Mouse (Mus musculus): ENCODE results near the gene Scarb2. TPM values are rescaled to one million over a fixed set of nuclear protein-coding genes. Genes with fewer than 3 reads are reported as not detected.

The Scarb2 gene
- polyA plus RNA-seq, 1 experiment = 23.6 TPM

DNA sequence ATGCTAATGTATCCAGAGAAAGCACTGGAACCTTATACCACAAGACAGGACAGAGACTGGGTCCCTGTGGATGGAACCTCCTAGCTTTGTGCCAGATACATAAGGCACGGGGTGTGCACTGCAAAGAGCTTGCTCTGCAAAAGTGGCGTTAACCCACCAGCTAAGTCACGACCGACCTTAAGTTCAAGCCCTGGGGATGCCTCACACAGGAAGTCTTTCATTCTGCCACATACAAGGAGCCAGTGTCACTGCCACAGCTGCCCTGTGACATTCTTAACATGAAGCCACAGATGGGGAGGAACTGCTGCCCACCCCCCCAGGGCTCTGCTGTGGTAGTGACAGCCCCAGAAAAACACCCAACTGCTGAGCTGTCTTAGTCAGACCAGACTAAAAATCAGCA is 15.9 kb downstream of the Scarb2 start:
- Histone ChIP-seq H3K79me3 (ENCODE audit: low read depth) (peaks cover 5% of the 10 kb centered on the region), H3ac (ENCODE audit: control insufficient read depth, insufficient read length, low read depth) (no peak overlapping the region), H3K36me3 (ENCODE audit: control insufficient read depth, insufficient read depth) (no peaks in the 10 kb centered on the region), H3K79me2 (ENCODE audit: control insufficient read depth, insufficient read depth) (no peaks in the 10 kb centered on the region), H3K27me3 (ENCODE audit: control insufficient read depth, insufficient read depth, insufficient read length) (no peaks in the 10 kb centered on the region), H3K4me3 (ENCODE audit: insufficient read depth, poor library complexity, severe bottlenecking) (no peak overlapping the region)
- TF ChIP-seq MYOD1 (IDR thresholded peaks at IDR 0.05; ENCODE audit: control insufficient read depth, insufficient read length, low read depth) (no peak), CEBPB (IDR thresholded peaks at IDR 0.05; ENCODE audit: low read depth) (no peak), USF1 (IDR thresholded peaks at IDR 0.05; ENCODE audit: low read depth) (no peak)

DNA sequence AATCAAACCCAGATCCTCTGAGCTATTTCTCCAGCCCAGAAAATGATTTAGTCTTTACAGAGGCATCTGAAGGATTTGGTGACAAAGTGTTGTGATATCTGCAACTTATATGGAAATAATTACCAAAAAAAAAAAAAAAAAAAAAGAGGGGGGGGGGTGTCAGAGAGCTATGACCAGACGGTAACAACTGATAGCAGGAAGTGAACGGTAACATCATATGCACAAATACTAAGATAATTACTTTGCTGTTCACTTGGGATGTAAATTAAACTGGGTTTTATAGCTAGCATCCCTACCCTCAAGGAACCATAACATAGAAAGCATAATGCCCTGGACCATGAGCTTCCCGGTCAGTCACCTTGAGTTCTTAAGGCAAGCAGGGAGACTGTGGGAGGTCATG is 16.3 kb downstream of the Scarb2 start:
- Histone ChIP-seq H3K36me3 (ENCODE audit: control insufficient read depth, insufficient read depth) (no peaks in the 10 kb centered on the region), H3K79me3 (ENCODE audit: low read depth) (peaks cover 5% of the 10 kb centered on the region), H3K79me2 (ENCODE audit: control insufficient read depth, insufficient read depth) (no peaks in the 10 kb centered on the region), H3K27me3 (ENCODE audit: control insufficient read depth, insufficient read depth, insufficient read length) (no peaks in the 10 kb centered on the region), H3K4me3 (ENCODE audit: insufficient read depth, poor library complexity, severe bottlenecking) (no peak overlapping the region), H3ac (ENCODE audit: control insufficient read depth, insufficient read length, low read depth) (no peak overlapping the region)
- TF ChIP-seq MYOG (IDR thresholded peaks at IDR 0.05; ENCODE audit: control insufficient read depth, extremely low read depth, insufficient read length) = no peak
- TF ChIP-seq MYOD1 (IDR thresholded peaks at IDR 0.05; ENCODE audit: control insufficient read depth, insufficient read length, low read depth) = no peak
- TF ChIP-seq USF1 (IDR thresholded peaks at IDR 0.05; ENCODE audit: low read depth) = no peak
- TF ChIP-seq CEBPB (IDR thresholded peaks at IDR 0.05; ENCODE audit: low read depth) = no peak
- TF ChIP-seq CTCF (IDR thresholded peaks at IDR 0.05; ENCODE audit: control insufficient read depth, insufficient read depth, insufficient read length) = no peak
- TF ChIP-seq MAX (IDR thresholded peaks at IDR 0.05) = no peak

DNA sequence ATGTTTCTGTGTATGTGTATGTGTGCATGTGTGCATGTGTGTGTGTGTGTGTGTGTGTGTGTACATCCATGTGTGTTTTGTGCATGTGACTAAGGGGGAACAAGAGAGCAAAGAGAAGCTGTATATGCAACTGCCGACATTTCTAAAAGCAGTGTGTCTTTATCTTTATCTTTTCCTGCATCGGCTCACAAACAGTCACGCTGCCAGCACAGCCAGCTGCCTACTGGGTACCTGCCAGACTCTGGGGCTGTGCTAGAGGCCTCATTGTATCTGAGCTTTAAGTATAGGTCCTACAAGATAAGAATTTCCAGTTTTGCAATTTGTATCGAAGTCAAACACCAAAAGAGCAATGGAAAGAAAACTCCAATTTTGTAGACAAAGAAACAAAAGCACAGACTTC is 17.1 kb downstream of the Scarb2 start:
- Histone ChIP-seq H3K4me3 (ENCODE audit: insufficient read depth, poor library complexity, severe bottlenecking) (no peak overlapping the region), H3K79me3 (ENCODE audit: low read depth) (peaks cover 5% of the 10 kb centered on the region), H3K36me3 (ENCODE audit: control insufficient read depth, insufficient read depth) (peaks cover under 1% of the 10 kb centered on the region), H3K79me2 (ENCODE audit: control insufficient read depth, insufficient read depth) (no peaks in the 10 kb centered on the region), H3ac (ENCODE audit: control insufficient read depth, insufficient read length, low read depth) (no peak overlapping the region), H3K27me3 (ENCODE audit: control insufficient read depth, insufficient read depth, insufficient read length) (no peaks in the 10 kb centered on the region)
- TF ChIP-seq MYOD1 (IDR thresholded peaks at IDR 0.05; ENCODE audit: control insufficient read depth, insufficient read length, low read depth) (no peak), MAX (IDR thresholded peaks at IDR 0.05) (no peak), MYOG (IDR thresholded peaks at IDR 0.05; ENCODE audit: control insufficient read depth, extremely low read depth, insufficient read length) (no peak), FOSL1 (IDR thresholded peaks at IDR 0.05; ENCODE audit: insufficient read depth, low read length, poor library complexity, severe bottlenecking) (no peak)

DNA sequence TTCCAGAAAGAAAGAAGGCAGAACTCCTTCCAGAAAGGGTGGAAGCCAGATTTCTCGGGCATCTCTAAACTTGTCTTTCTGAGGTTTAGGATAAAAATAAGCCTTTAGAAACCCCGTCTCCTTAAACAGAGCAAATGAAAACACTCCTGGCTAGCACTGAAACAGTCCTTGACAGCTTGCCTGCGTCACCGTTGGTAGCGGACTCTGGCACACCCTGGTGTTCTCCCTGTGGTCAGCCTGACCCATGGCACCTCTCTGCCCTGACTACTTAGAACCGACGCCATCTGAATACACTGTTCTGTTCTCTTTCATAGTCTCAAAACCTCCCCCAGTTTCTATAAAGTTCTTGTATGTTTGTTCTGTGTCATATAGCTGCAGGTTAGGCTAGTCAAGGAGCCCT is 17.7 kb downstream of the Scarb2 start:
- no peaks in the 10 kb centered on the region for H3K27me3 ChIP-seq (ENCODE audit: control insufficient read depth, insufficient read depth, insufficient read length)
- H3K4me3 ChIP-seq (ENCODE audit: insufficient read depth, poor library complexity, severe bottlenecking) = no peak overlapping the region
- H3ac ChIP-seq (ENCODE audit: control insufficient read depth, insufficient read length, low read depth) = no peak overlapping the region
- H3K79me3 ChIP-seq (ENCODE audit: low read depth) = peaks cover 5% of the 10 kb centered on the region
- no peak for TF ChIP-seq MAX (IDR thresholded peaks at IDR 0.05)
- no peak for TF ChIP-seq CEBPB (IDR thresholded peaks at IDR 0.05; ENCODE audit: low read depth)
- TF ChIP-seq USF1 (IDR thresholded peaks at IDR 0.05; ENCODE audit: low read depth) = no peak
- TF ChIP-seq FOSL1 (IDR thresholded peaks at IDR 0.05; ENCODE audit: insufficient read depth, low read length, poor library complexity, severe bottlenecking) = no peak
- TF ChIP-seq MYOG (IDR thresholded peaks at IDR 0.05; ENCODE audit: control insufficient read depth, extremely low read depth, insufficient read length) = no peak
- H3K79me2 ChIP-seq (ENCODE audit: control insufficient read depth, insufficient read depth) = no peaks in the 10 kb centered on the region
- peaks cover 6% of the 10 kb centered on the region for H3K36me3 ChIP-seq (ENCODE audit: control insufficient read depth, insufficient read depth)

DNA sequence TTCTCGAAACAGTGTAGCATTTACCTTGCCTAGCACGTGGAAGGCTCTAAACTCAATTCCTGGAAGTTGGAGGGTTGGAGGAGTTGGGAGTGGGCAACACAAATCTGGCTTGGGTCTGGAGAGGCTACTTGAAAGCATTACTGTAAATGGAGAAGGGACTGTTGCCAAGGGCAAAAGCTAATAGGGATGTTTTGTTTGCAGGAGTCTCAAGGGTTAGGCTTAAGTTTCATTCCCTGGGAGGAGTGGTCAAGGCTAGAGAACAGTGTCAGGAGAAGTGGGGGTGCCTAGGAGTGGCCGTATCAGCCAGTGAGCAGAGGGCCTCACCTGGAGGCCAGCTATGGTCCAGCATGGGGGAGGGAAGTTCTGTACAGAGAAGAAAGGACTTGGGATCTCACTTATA is 18.2 kb downstream of the Scarb2 start:
- no peak for TF ChIP-seq FOSL1 (IDR thresholded peaks at IDR 0.05; ENCODE audit: insufficient read depth, low read length, poor library complexity, severe bottlenecking)
- no peak for TF ChIP-seq USF1 (IDR thresholded peaks at IDR 0.05; ENCODE audit: low read depth)
- TF ChIP-seq CEBPB (IDR thresholded peaks at IDR 0.05; ENCODE audit: low read depth) = no peak
- TF ChIP-seq MYOD1 (IDR thresholded peaks at IDR 0.05; ENCODE audit: control insufficient read depth, insufficient read length, low read depth) = no peak
- TF ChIP-seq MAX (IDR thresholded peaks at IDR 0.05) = no peak
- no peak for TF ChIP-seq MYOG (IDR thresholded peaks at IDR 0.05; ENCODE audit: control insufficient read depth, extremely low read depth, insufficient read length)
- TF ChIP-seq CTCF (IDR thresholded peaks at IDR 0.05; ENCODE audit: control insufficient read depth, insufficient read depth, insufficient read length) = no peak
- H3K79me3 ChIP-seq (ENCODE audit: low read depth) = peaks cover 5% of the 10 kb centered on the region
- peaks cover 10% of the 10 kb centered on the region for H3K36me3 ChIP-seq (ENCODE audit: control insufficient read depth, insufficient read depth)
- H3K4me3 ChIP-seq (ENCODE audit: insufficient read depth, poor library complexity, severe bottlenecking) = no peak overlapping the region
- no peaks in the 10 kb centered on the region for H3K79me2 ChIP-seq (ENCODE audit: control insufficient read depth, insufficient read depth)
- H3ac ChIP-seq (ENCODE audit: control insufficient read depth, insufficient read length, low read depth) = no peak overlapping the region
- no peaks in the 10 kb centered on the region for H3K27me3 ChIP-seq (ENCODE audit: control insufficient read depth, insufficient read depth, insufficient read length)

DNA sequence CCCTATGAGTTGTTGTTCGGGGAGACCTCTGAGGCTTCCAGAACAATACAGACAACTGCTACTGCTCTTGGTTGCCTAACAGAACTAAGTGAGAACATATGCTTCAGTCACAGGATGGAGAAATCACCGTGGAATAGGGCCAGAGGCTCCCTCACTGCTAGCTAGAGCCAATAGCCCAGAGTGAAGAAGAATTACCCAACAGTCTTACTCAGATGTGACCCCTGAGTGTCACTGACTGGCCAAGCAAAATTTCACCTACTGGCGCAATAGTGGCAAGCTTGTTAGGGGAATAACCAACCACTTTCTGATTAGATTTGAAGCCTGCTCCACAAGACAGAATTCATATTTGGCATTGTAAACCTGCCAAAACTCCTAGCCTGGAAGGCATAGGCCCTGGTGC is 19.9 kb downstream of the Scarb2 start:
- Histone ChIP-seq H3K79me2 (ENCODE audit: control insufficient read depth, insufficient read depth) (no peaks in the 10 kb centered on the region), H3K36me3 (ENCODE audit: control insufficient read depth, insufficient read depth) (peaks cover 17% of the 10 kb centered on the region), H3K27me3 (ENCODE audit: control insufficient read depth, insufficient read depth, insufficient read length) (no peaks in the 10 kb centered on the region), H3K79me3 (ENCODE audit: low read depth) (peaks cover 2% of the 10 kb centered on the region), H3K4me3 (ENCODE audit: insufficient read depth, poor library complexity, severe bottlenecking) (no peak overlapping the region), H3ac (ENCODE audit: control insufficient read depth, insufficient read length, low read depth) (no peak overlapping the region)
- TF ChIP-seq FOSL1 (IDR thresholded peaks at IDR 0.05; ENCODE audit: insufficient read depth, low read length, poor library complexity, severe bottlenecking) (no peak), USF1 (IDR thresholded peaks at IDR 0.05; ENCODE audit: low read depth) (no peak), CTCF (IDR thresholded peaks at IDR 0.05; ENCODE audit: control insufficient read depth, insufficient read depth, insufficient read length) (no peak), MAX (IDR thresholded peaks at IDR 0.05) (no peak), MYOG (IDR thresholded peaks at IDR 0.05; ENCODE audit: control insufficient read depth, extremely low read depth, insufficient read length) (no peak), CEBPB (IDR thresholded peaks at IDR 0.05; ENCODE audit: low read depth) (no peak), MYOD1 (IDR thresholded peaks at IDR 0.05; ENCODE audit: control insufficient read depth, insufficient read length, low read depth) (no peak)

Measured in C2C12 (cell line).